Mouse (Mus musculus): ENCODE results near the gene Fam166b. TPM values are rescaled to one million over a fixed set of nuclear protein-coding genes. Genes with fewer than 3 reads are reported as not detected.
A peak's percentile ranks its signal among the peaks of the same experiment; 100 is the strongest.

The Fam166b gene
- total RNA-seq, 1 experiment = 0.27 TPM

DNA sequence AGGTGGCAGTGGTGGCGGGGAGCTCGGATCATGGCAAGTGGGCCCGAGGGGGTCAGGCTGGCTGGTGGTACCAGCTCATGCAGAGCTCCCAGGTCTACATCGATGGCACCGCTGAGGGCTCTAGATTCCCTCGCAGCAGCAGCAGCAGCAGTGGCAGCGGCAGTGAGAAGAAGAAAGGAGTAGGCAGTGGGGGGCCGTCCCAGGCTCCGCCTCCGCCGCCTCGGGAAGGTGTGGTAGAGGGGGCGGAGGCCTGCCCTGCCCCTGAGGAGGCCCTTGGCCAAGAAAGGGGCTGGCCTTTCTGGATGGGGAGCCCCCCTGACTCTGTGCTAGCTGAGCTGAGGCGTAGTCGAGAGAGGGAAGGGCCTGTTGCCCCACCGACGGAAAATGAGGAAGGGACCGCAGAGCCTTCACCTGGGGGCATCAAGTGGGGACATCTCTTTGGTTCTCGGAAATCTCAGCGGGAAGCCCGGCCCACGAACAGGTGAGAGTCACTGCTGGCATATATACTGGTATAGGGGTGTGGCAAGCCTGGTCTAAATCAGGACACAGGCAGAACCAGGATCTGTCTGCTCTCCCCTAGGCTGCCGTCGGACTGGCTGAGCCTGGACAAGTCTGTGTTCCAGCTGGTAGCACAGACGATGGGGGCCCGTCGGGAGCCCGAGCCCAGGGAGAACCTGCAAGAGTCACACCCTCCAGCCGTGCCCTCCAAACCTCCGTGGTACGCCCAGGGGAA, 3.1 kb downstream of the Fam166b start:
- peaks cover 10% of the 10 kb centered on the region; the same call in 1 of the 2 replicates for H3K36me3 ChIP-seq (ENCODE audit: control insufficient read depth, insufficient read depth, low read length, poor library complexity, severe bottlenecking)
- H3K9me3 ChIP-seq (ENCODE audit: control insufficient read depth, insufficient read depth, low read depth, low read length) = no peaks in the 10 kb centered on the region
- H3K9ac ChIP-seq (ENCODE audit: insufficient read depth, low read depth, low read length, poor library complexity, severe bottlenecking) = no peak overlapping the region
- peaks cover 0 to 18% of the 10 kb centered on the region in 2 experiments; a peak in 1 of 4 replicates for H3K4me1 ChIP-seq (ENCODE audit: control insufficient read depth in 2 of 2, insufficient read depth in 2 of 2, low read length in 2 of 2, poor library complexity in 1 of 2)
- in situ Hi-C loops (cut with MboI; ENCODE audit: low sequenced_read_pairs in 2 of 2, unreplicated experiment in 2 of 2) = no loop called here
- peak overlapping the region; percentile 26 to 33; a peak in 1 of 4 replicates for H3K4me3 ChIP-seq (ENCODE audit: insufficient read depth in 1 of 2, low read depth in 1 of 2, low read length in 2 of 2, poor library complexity in 1 of 2, severe bottlenecking in 1 of 2)
- TF ChIP-seq HCFC1 (IDR thresholded peaks at IDR 0.05; ENCODE audit: borderline replicate concordance, insufficient read depth, low read length) (no peak), MAFK (IDR thresholded peaks at IDR 0.05; ENCODE audit: insufficient read depth, low read depth, low read length) (no peak), ZNF384 (IDR thresholded peaks at IDR 0.05; ENCODE audit: low read depth, low read length) (no peak), ZC3H11A (IDR thresholded peaks at IDR 0.05; ENCODE audit: borderline replicate concordance, low read depth, low read length) (no peak), CHD2 (IDR thresholded peaks at IDR 0.05; ENCODE audit: low read depth, low read length) (no peak)
- DNase-seq (ENCODE audit: low read depth, low spot score) = no peak
- H3K27ac ChIP-seq (ENCODE audit: insufficient read depth, low read depth, low read length, poor library complexity, severe bottlenecking) = no peak overlapping the region

DNA sequence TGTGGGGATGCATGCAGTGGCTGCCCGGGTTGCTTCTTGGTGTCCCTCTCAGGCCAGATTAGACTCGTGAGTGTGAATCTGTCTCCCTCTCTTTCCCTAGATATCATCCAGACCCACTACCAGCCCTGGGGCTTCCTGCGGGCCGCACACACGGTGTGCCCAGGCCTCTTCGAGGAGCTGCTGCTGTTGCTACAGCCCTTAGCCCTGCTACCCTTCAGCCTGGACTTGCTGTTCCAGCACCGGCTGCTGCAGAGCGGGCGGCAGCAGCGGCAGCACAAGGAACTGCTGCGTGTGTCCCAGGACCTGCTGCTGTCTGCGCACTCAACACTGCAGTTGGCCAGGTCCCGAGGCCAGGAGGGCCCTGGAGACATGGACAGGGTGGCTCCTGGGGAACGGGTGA, 3.7 kb downstream of the Fam166b start:
- Histone ChIP-seq H3K36me3 (ENCODE audit: control insufficient read depth, insufficient read depth, low read length, poor library complexity, severe bottlenecking) (peaks cover 10% of the 10 kb centered on the region; the same call in 1 of the 2 replicates), H3K27ac (ENCODE audit: insufficient read depth, low read depth, low read length, poor library complexity, severe bottlenecking) (no peak overlapping the region)

DNA sequence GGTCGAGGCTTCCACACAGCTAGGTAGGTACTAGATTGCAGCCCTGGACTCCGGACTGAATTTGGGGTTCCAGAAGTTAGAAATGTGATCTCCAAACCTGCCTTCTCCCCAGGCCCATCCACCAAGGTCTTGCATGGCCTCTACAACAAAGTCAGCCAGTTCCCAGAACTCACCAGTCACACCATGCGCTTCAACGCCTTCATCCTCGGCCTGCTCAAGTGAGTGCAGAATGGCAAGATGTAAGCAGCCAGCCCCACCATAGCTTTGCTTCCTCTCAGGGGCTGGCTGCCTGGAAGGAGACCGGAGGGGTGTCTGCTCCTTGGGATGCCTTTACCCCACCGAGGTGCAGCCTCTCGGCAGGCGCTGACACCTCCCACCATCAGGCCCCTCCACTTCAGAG, 4.9 kb downstream of the Fam166b start:
- H3K27ac ChIP-seq (ENCODE audit: insufficient read depth, low read depth, low read length, poor library complexity, severe bottlenecking) = no peak overlapping the region
- in situ Hi-C loops (cut with MboI; ENCODE audit: low sequenced_read_pairs in 2 of 2, unreplicated experiment in 2 of 2) = no loop called here
- peaks cover 10% of the 10 kb centered on the region; the same call in 1 of the 2 replicates for H3K36me3 ChIP-seq (ENCODE audit: control insufficient read depth, insufficient read depth, low read length, poor library complexity, severe bottlenecking)
- H3K4me3 ChIP-seq (ENCODE audit: insufficient read depth in 1 of 2, low read depth in 1 of 2, low read length in 2 of 2, poor library complexity in 1 of 2, severe bottlenecking in 1 of 2) = no peak overlapping the region
- TF ChIP-seq ZNF384 (IDR thresholded peaks at IDR 0.05; ENCODE audit: low read depth, low read length) = no peak
- TF ChIP-seq MAFK (IDR thresholded peaks at IDR 0.05; ENCODE audit: insufficient read depth, low read depth, low read length) = no peak
- TF ChIP-seq CHD2 (IDR thresholded peaks at IDR 0.05; ENCODE audit: low read depth, low read length) = no peak
- TF ChIP-seq HCFC1 (IDR thresholded peaks at IDR 0.05; ENCODE audit: borderline replicate concordance, insufficient read depth, low read length) = no peak
- TF ChIP-seq ZC3H11A (IDR thresholded peaks at IDR 0.05; ENCODE audit: borderline replicate concordance, low read depth, low read length) = no peak
- no peak for DNase-seq (ENCODE audit: low read depth, low spot score)
- no peak overlapping the region for H3K9ac ChIP-seq (ENCODE audit: insufficient read depth, low read depth, low read length, poor library complexity, severe bottlenecking)
- no peaks in the 10 kb centered on the region for H3K9me3 ChIP-seq (ENCODE audit: control insufficient read depth, insufficient read depth, low read depth, low read length)
- peaks cover 0 to 21% of the 10 kb centered on the region in 2 experiments; a peak in 1 of 4 replicates for H3K4me1 ChIP-seq (ENCODE audit: control insufficient read depth in 2 of 2, insufficient read depth in 2 of 2, low read length in 2 of 2, poor library complexity in 1 of 2)

More for the DNA sequence above, 3.7 kb downstream of the Fam166b start:
- no peak for TF ChIP-seq ZNF384 (IDR thresholded peaks at IDR 0.05; ENCODE audit: low read depth, low read length)
- TF ChIP-seq CHD2 (IDR thresholded peaks at IDR 0.05; ENCODE audit: low read depth, low read length) = no peak
- no peak for TF ChIP-seq HCFC1 (IDR thresholded peaks at IDR 0.05; ENCODE audit: borderline replicate concordance, insufficient read depth, low read length)
- TF ChIP-seq MAFK (IDR thresholded peaks at IDR 0.05; ENCODE audit: insufficient read depth, low read depth, low read length) = no peak
- no peak for TF ChIP-seq ZC3H11A (IDR thresholded peaks at IDR 0.05; ENCODE audit: borderline replicate concordance, low read depth, low read length)
- Histone ChIP-seq H3K4me3 (ENCODE audit: insufficient read depth in 1 of 2, low read depth in 1 of 2, low read length in 2 of 2, poor library complexity in 1 of 2, severe bottlenecking in 1 of 2) (peak overlapping the region; percentile 26 to 33; a peak in 1 of 4 replicates), H3K9ac (ENCODE audit: insufficient read depth, low read depth, low read length, poor library complexity, severe bottlenecking) (no peak overlapping the region), H3K9me3 (ENCODE audit: control insufficient read depth, insufficient read depth, low read depth, low read length) (no peaks in the 10 kb centered on the region), H3K4me1 (ENCODE audit: control insufficient read depth in 2 of 2, insufficient read depth in 2 of 2, low read length in 2 of 2, poor library complexity in 1 of 2) (peaks cover 0 to 19% of the 10 kb centered on the region in 2 experiments; a peak in 1 of 4 replicates)
- in situ Hi-C loops (cut with MboI; ENCODE audit: low sequenced_read_pairs in 2 of 2, unreplicated experiment in 2 of 2) = no loop called here
- no peak for DNase-seq (ENCODE audit: low read depth, low spot score)

DNA sequence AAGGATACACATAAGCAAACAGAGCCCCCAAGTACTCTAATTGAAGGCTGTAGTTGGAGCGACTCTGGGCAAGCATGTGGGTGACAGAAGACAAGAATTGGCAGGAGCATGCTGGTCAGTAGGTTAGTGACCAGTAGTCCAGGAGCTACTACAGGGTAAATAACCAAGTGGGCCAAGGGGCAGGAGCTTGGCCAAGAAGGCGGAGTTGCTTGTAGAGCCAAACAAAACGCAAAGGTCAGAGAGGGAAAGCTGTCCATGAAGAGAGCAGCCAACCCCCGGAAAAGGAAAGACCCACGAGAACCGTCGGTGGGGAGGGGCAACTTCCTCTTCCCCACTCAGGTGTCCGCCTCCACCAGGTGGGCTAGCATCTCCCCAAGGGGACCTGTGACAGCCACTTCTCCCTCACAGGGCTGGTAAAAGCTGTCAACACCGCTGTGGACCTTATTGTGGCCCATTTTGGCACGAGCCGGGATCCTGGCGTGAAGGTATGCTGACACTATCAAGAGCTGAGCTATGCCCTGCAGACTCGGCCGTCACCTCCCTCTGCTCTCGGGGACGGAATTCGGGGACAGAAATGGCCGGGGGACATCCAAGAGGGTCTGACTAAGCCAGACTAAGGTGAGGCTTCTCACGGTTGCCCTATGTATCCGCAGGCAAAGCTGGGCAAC, 5.5 kb downstream of the Fam166b start:
- H3K27ac ChIP-seq (ENCODE audit: insufficient read depth, low read depth, low read length, poor library complexity, severe bottlenecking) = no peak overlapping the region
- TF ChIP-seq MAFK (IDR thresholded peaks at IDR 0.05; ENCODE audit: insufficient read depth, low read depth, low read length) = no peak
- no peak for TF ChIP-seq ZNF384 (IDR thresholded peaks at IDR 0.05; ENCODE audit: low read depth, low read length)
- no peak for TF ChIP-seq CHD2 (IDR thresholded peaks at IDR 0.05; ENCODE audit: low read depth, low read length)
- no peak for TF ChIP-seq HCFC1 (IDR thresholded peaks at IDR 0.05; ENCODE audit: borderline replicate concordance, insufficient read depth, low read length)
- no peak for TF ChIP-seq ZC3H11A (IDR thresholded peaks at IDR 0.05; ENCODE audit: borderline replicate concordance, low read depth, low read length)

More for the DNA sequence above, 5.5 kb downstream of the Fam166b start:
- Histone ChIP-seq H3K9me3 (ENCODE audit: control insufficient read depth, insufficient read depth, low read depth, low read length) (no peaks in the 10 kb centered on the region), H3K36me3 (ENCODE audit: control insufficient read depth, insufficient read depth, low read length, poor library complexity, severe bottlenecking) (peaks cover 10% of the 10 kb centered on the region; the same call in 1 of the 2 replicates), H3K4me3 (ENCODE audit: insufficient read depth in 1 of 2, low read depth in 1 of 2, low read length in 2 of 2, poor library complexity in 1 of 2, severe bottlenecking in 1 of 2) (no peak overlapping the region), H3K4me1 (ENCODE audit: control insufficient read depth in 2 of 2, insufficient read depth in 2 of 2, low read length in 2 of 2, poor library complexity in 1 of 2) (peaks cover 0 to 17% of the 10 kb centered on the region in 2 experiments; a peak in 1 of 4 replicates), H3K9ac (ENCODE audit: insufficient read depth, low read depth, low read length, poor library complexity, severe bottlenecking) (no peak overlapping the region)
- no peak for DNase-seq (ENCODE audit: low read depth, low spot score)
- in situ Hi-C loops (cut with MboI; ENCODE audit: low sequenced_read_pairs in 2 of 2, unreplicated experiment in 2 of 2) = no loop called here
